Mouse (Mus musculus) hindbrain, postnatal 0 days (tissue): ENCODE results near the gene Slc39a11. TPM values are rescaled to one million over a fixed set of nuclear protein-coding genes. Genes with fewer than 3 reads are reported as not detected.

Experiments used
- ATAC-seq: fragments of 200-750 bp; cut with Nextera tagmentation; 2 replicates; pipeline ENCODE4 v1.8.0; 2017; ENCODE audit warnings: mild to moderate bottlenecking, moderate TSS enrichment, moderate library complexity
- DNase-seq: peaks from one replicate; pipeline ENCODE4 v3.0.0-alpha.2; 2015; ENCODE audit warnings: low spot score
- H3K27ac ChIP-seq: fragments of 300-500 bp; sonication (generic); 2 replicates; pipeline ENCODE4 v1.5.1; 2014; ENCODE audit warnings: mild to moderate bottlenecking
- H3K27me3 ChIP-seq: fragments of 300-500 bp; sonication (generic); 2 replicates; pipeline ENCODE4 v1.6.1; 2014; ENCODE audit warnings: low read length, mixed read lengths; ENCODE audit not compliant: insufficient read depth
- H3K36me3 ChIP-seq: fragments of 300-500 bp; sonication (generic); 2 replicates; pipeline ENCODE4 v1.6.1; 2014; ENCODE audit warnings: low read length, mixed read lengths; ENCODE audit not compliant: insufficient read depth
- H3K4me1 ChIP-seq: fragments of 300-500 bp; sonication (generic); 2 replicates; pipeline ENCODE4 v1.6.1; 2014; ENCODE audit warnings: antibody characterized with exemption, low read length, mixed read lengths; ENCODE audit not compliant: insufficient read depth
- H3K4me2 ChIP-seq: fragments of 300-500 bp; sonication (generic); 2 replicates; pipeline ENCODE4 v1.6.1; 2014; ENCODE audit warnings: low read depth, mild to moderate bottlenecking, low read length, moderate library complexity, mixed read lengths
- H3K4me3 ChIP-seq: fragments of 300-500 bp; sonication (generic); 2 replicates; pipeline ENCODE4 v1.5.1; 2014; ENCODE audit warnings: low read length
- H3K9ac ChIP-seq: fragments of 300-500 bp; sonication (generic); replicated peaks from 2 replicates; pipeline ENCODE4 v1.6.1; 2014; ENCODE audit warnings: mild to moderate bottlenecking, low read length, moderate library complexity, mixed read lengths
- H3K9me3 ChIP-seq: fragments of 300-500 bp; sonication (generic); 2 replicates; pipeline ENCODE4 v1.6.1; 2016; ENCODE audit warnings: low read length, mixed read lengths
- CTCF ChIP-seq: IDR thresholded peaks from 2 replicates; pipeline ENCODE4 v1.5.1; 2016; ENCODE audit warnings: antibody characterized with exemption, control low read depth, low read depth
- WGBS: fragments of 180-500 bp; shearing (Covaris S2); extraction: QIAGEN DNeasy Blood & Tissue Kit; methylation state at CpG from one replicate; pipeline ENCODE4 v1.1.7; 2014; 5-methylcytosine and 5-hydroxymethylcytosine counted together
- polyA plus RNA-seq: library from polyadenylated mRNA; unstranded; fragments of >200 nt; fragmentation: Nextera tagmentation; extraction: Ambion mirVana; gene quantifications from 2 replicates; pipeline ENCODE4 v1.2.1, GENCODE M21; 2015
- total RNA-seq: library from RNA; depleted of rRNA; stranded (reverse); fragments of >200 nt; gene quantifications from 2 replicates; pipeline ENCODE4 v1.2.3, GENCODE M21; 2014

Slc39a11 gene
- total and polyA plus RNA-seq, 2 experiments from 2014 or later, result 35.6 to 63.3 TPM

GRCm38 (mm10) chr11:113378867-113379266, 271.0 kb downstream of the Slc39a11 start:
- H3K27me3 ChIP-seq, result no peaks in the 10 kb centered on the region
- no peak overlapping the region for H3K9ac ChIP-seq
- no peak overlapping the region for H3K27ac ChIP-seq
- H3K9me3 ChIP-seq, result no peaks in the 10 kb centered on the region
- H3K4me3 ChIP-seq, result no peak overlapping the region
- H3K4me1 ChIP-seq, result no peaks in the 10 kb centered on the region
- 81% methylated on average over 9 of the region's 9 CpGs for WGBS
- no peak overlapping the region for H3K4me2 ChIP-seq
- DNase-seq (no peak), ATAC-seq (no peak)
- H3K36me3 ChIP-seq, result no peaks in the 10 kb centered on the region
- no peak for TF ChIP-seq CTCF

GRCm38 (mm10) chr11:113376066-113376465, 273.8 kb downstream of the Slc39a11 start:
- DNase-seq (no peak), ATAC-seq (no peak)
- H3K4me3 ChIP-seq, result no peak overlapping the region
- peak; percentile 61 for TF ChIP-seq CTCF
- H3K36me3 ChIP-seq, result no peaks in the 10 kb centered on the region
- no peak overlapping the region for H3K4me2 ChIP-seq
- no peaks in the 10 kb centered on the region for H3K9me3 ChIP-seq
- 82% methylated on average over 9 of the region's 9 CpGs for WGBS
- H3K9ac ChIP-seq, result no peak overlapping the region
- H3K4me1 ChIP-seq, result no peaks in the 10 kb centered on the region
- no peaks in the 10 kb centered on the region for H3K27me3 ChIP-seq
- H3K27ac ChIP-seq, result no peak overlapping the region

GRCm38 (mm10) chr11:113373926-113374325, 276.0 kb downstream of the Slc39a11 start:
- Histone ChIP-seq H3K9ac (no peak overlapping the region), H3K27ac (no peak overlapping the region), H3K27me3 (no peaks in the 10 kb centered on the region), H3K4me2 (no peak overlapping the region), H3K4me3 (no peak overlapping the region), H3K36me3 (no peaks in the 10 kb centered on the region), H3K4me1 (no peaks in the 10 kb centered on the region), H3K9me3 (no peaks in the 10 kb centered on the region)
- ATAC-seq (no peak; the same call in 1 of the 2 replicates), DNase-seq (no peak)
- 62% methylated on average over 10 of the region's 10 CpGs for WGBS
- no peak for TF ChIP-seq CTCF

GRCm38 (mm10) chr11:113373331-113373730, 276.5 kb downstream of the Slc39a11 start:
- Histone ChIP-seq H3K27me3 (no peaks in the 10 kb centered on the region), H3K4me1 (no peaks in the 10 kb centered on the region), H3K9me3 (no peaks in the 10 kb centered on the region), H3K4me2 (no peak overlapping the region), H3K36me3 (no peaks in the 10 kb centered on the region), H3K27ac (peak overlapping the region; percentile 32; the same call in 1 of the 2 replicates), H3K9ac (no peak overlapping the region), H3K4me3 (no peak overlapping the region)
- DNase-seq (peak; percentile 73), ATAC-seq (peak; percentile 62)
- WGBS, result 62% methylated on average over 9 of the region's 9 CpGs
- no peak for TF ChIP-seq CTCF

GRCm38 (mm10) chr11:113368046-113368445, 281.8 kb downstream of the Slc39a11 start:
- H3K4me3 ChIP-seq, result no peak overlapping the region

GRCm38 (mm10) chr11:113366257-113367030, 283.4 kb downstream of the Slc39a11 start:
- Histone ChIP-seq H3K4me3 (no peak overlapping the region), H3K4me1 (no peaks in the 10 kb centered on the region), H3K27me3 (no peaks in the 10 kb centered on the region), H3K36me3 (no peaks in the 10 kb centered on the region), H3K9me3 (no peaks in the 10 kb centered on the region), H3K4me2 (no peak overlapping the region), H3K9ac (no peak overlapping the region), H3K27ac (no peak overlapping the region)
- ATAC-seq (0 out of 2 replicates have a peak, but pooled peaks have one; percentile 10), DNase-seq (no peak)
- WGBS, result 48% methylated on average over 19 of the region's 19 CpGs
- no peak for TF ChIP-seq CTCF

More at GRCm38 (mm10) chr11:113368046-113368445, 281.8 kb downstream of the Slc39a11 start:
- Histone ChIP-seq H3K9me3 (no peaks in the 10 kb centered on the region), H3K4me1 (no peaks in the 10 kb centered on the region), H3K9ac (no peak overlapping the region), H3K4me2 (no peak overlapping the region), H3K27me3 (no peaks in the 10 kb centered on the region), H3K27ac (no peak overlapping the region), H3K36me3 (no peaks in the 10 kb centered on the region)
- 32% methylated on average over 13 of the region's 13 CpGs for WGBS
- DNase-seq (peak; percentile 70), ATAC-seq (peak; percentile 76)
- no peak for TF ChIP-seq CTCF

- Histone ChIP-seq H3K9ac (no peak overlapping the region), H3K27me3 (no peaks in the 10 kb centered on the region), H3K4me2 (no peak overlapping the region), H3K27ac (no peak overlapping the region; the same call in 1 of the 2 replicates), H3K4me1 (no peaks in the 10 kb centered on the region), H3K9me3 (no peaks in the 10 kb centered on the region), H3K36me3 (no peaks in the 10 kb centered on the region), H3K4me3 (no peak overlapping the region)
- no peak for TF ChIP-seq CTCF
- DNase-seq (peak; percentile 32), ATAC-seq (no peak)
- 22% methylated on average over 13 of the region's 13 CpGs for WGBS
Observed at GRCm38 (mm10) chr11:113363739-113364138, 286.1 kb downstream of the Slc39a11 start.
